Mouse (Mus musculus) embryonic facial prominence, embryonic 10.5 days (tissue): ENCODE data around the gene Cops8. TPM values are rescaled to one million over a fixed set of nuclear protein-coding genes. Genes with fewer than 3 reads are reported as not detected.
A peak's percentile ranks its signal among the peaks of the same experiment; 100 is the strongest.

Experiments
- DNase-seq: peaks from one replicate; pipeline ENCODE4 v3.0.0-alpha.2; 2017; ENCODE audit warnings: low spot score
- H3K27ac ChIP-seq: fragments of 300-500 bp; sonication (generic); replicated peaks from 2 replicates; pipeline ENCODE4 v1.5.1; 2016; ENCODE audit warnings: mild to moderate bottlenecking
- H3K27me3 ChIP-seq: fragments of 300-500 bp; sonication (generic); replicated peaks from 2 replicates; pipeline ENCODE4 v1.6.1; 2016; ENCODE audit warnings: low read depth, mild to moderate bottlenecking; ENCODE audit not compliant: poor library complexity, severe bottlenecking
- H3K36me3 ChIP-seq: fragments of 300-500 bp; sonication (generic); replicated peaks from 2 replicates; pipeline ENCODE4 v1.6.1; 2016; ENCODE audit warnings: mild to moderate bottlenecking, moderate library complexity
- H3K4me1 ChIP-seq: fragments of 300-500 bp; sonication (generic); 2 replicates; pipeline ENCODE4 v1.6.1; 2016
- H3K4me3 ChIP-seq: fragments of 300-500 bp; sonication (generic); 2 replicates; pipeline ENCODE4 v1.5.1; 2016; ENCODE audit warnings: mild to moderate bottlenecking, moderate library complexity
- H3K9me3 ChIP-seq: fragments of 300-500 bp; sonication (generic); 2 replicates; pipeline ENCODE4 v1.6.1; 2016; ENCODE audit warnings: mild to moderate bottlenecking
- WGBS: fragments of 180-500 bp; shearing (Covaris S2); methylation state at CpG from one replicate; pipeline ENCODE4 v1.1.7; 2016; 5-methylcytosine and 5-hydroxymethylcytosine counted together
- polyA plus RNA-seq: library from polyadenylated mRNA; unstranded; fragments of >200 nt; fragmentation: Nextera tagmentation; extraction: Ambion mirVana; gene quantifications from 2 replicates; pipeline ENCODE4 v1.2.1, GENCODE M21; 2016

The Cops8 gene
- polyA plus RNA-seq, 1 experiment from 2014 or later = 193 TPM

DNA sequence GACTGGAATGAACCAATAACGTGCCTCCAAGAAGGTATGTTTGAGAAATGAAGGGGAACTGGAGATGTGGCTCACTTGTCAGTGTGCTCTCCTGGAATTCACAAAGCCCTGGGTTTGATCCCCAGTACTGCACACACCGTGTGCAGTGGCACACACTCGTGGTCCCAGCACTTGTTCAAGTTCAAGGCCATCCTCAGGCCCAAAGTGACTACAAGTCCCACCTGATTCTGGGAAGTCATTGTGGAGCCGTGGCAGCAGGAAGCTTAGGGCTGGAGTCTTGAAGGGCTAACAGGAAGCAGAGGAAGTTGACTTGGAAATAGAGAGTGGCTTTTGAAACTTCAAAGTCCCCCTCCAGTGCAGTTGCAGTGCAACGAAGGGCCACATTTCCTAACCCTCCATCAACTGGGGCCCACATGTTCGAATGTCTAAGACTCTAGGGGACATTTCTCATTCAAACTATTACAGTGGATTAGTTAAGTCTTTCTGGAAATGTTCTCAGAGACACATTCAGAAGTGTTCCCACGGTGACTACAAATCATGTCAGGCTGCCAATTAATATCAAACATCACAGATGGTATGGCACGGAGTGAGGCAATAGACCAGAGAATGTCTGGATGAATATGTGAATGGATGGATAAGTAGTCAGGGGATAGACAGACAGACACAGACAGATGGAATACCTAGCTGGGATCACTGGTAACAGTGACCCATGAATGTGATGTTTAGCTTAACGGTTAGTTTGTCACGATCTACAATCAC, 54.7 kb downstream of the Cops8 start:
- no peaks in the 10 kb centered on the region for H3K27me3 ChIP-seq
- no peaks in the 10 kb centered on the region for H3K4me1 ChIP-seq
- H3K36me3 ChIP-seq = no peaks in the 10 kb centered on the region
- 85% methylated on average over 10 of the region's 10 CpGs for WGBS
- no peaks in the 10 kb centered on the region for H3K9me3 ChIP-seq
- H3K27ac ChIP-seq = no peak overlapping the region
- H3K4me3 ChIP-seq = no peak overlapping the region
- DNase-seq = no peak

DNA sequence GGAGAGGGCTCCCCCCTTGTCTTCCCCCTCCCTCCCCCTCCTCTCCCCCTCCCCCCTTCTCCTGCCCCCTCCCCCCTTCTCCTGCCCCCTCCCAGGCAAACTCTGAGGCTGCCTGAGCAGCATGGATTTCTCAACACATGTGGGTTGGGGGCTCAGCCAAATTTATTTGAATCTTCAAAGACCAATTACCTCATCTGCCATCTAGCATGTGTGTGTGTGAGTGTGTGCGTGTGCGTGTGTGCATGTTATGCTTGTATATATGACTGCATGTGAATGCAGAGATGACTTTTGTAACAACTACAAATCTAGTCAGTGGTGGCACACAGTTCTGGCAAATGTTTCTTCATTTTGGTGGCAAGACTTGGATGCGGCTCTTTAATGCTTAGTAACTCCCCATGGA, 55.8 kb downstream of the Cops8 start:
- 93% methylated on average over 3 of the region's 3 CpGs for WGBS

DNA sequence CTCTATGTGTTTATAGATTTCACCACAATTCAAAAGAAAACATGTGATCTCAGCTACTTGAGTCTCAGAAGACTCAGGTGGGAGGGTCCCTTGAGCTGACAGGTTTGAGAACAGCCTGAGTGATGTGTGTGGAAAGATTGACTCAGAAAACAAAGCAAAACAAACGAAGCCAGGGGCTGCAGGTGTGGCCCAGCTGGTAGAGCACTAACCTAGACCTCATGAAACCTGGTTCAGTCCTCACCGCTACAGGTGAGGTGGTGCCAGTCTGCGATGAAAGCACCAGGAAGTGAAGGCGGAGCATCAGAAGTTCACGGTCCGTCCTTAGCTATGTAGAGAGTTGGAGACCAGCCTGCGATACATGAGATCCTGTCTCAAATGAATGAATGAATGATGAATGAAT, 57.4 kb downstream of the Cops8 start:
- H3K9me3 ChIP-seq = no peaks in the 10 kb centered on the region
- no peak overlapping the region for H3K4me3 ChIP-seq
- 91% methylated on average over 7 of the region's 7 CpGs for WGBS
- no peak overlapping the region for H3K27ac ChIP-seq
- H3K36me3 ChIP-seq = no peaks in the 10 kb centered on the region
- no peaks in the 10 kb centered on the region for H3K4me1 ChIP-seq
- H3K27me3 ChIP-seq = no peaks in the 10 kb centered on the region
- no peak for DNase-seq

More for the DNA sequence above, 55.8 kb downstream of the Cops8 start:
- Histone ChIP-seq H3K27me3 (no peaks in the 10 kb centered on the region), H3K9me3 (no peaks in the 10 kb centered on the region), H3K4me3 (no peak overlapping the region), H3K27ac (no peak overlapping the region), H3K36me3 (no peaks in the 10 kb centered on the region), H3K4me1 (no peaks in the 10 kb centered on the region)
- no peak for DNase-seq

DNA sequence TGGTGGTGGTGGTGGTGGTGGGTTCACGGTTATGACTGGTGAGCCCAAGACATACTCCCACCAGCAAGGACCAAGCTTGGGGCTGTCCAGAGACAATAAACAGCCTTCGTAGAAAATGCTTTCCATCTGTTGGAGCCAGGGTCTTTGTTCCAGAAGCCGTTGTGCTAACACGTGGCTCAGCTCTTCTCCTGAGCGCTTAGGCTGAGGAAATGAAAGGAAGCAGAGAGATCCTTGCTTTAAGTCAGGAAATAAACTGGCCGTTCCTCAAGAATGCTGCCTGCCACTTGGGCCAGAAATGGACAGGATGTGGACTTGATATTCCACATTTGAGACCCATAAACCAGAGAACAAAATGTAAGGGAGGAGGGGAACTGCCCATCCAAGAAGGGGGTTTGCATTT, 59.7 kb downstream of the Cops8 start:
- no peaks in the 10 kb centered on the region for H3K9me3 ChIP-seq
- H3K4me1 ChIP-seq = no peaks in the 10 kb centered on the region
- no peaks in the 10 kb centered on the region for H3K36me3 ChIP-seq
- no peak for DNase-seq
- H3K27ac ChIP-seq = peak overlapping the region; percentile 15; the same call in 1 of the 2 replicates
- WGBS = 63% methylated on average over 6 of the region's 6 CpGs
- no peak overlapping the region for H3K4me3 ChIP-seq
- H3K27me3 ChIP-seq = no peaks in the 10 kb centered on the region

Other genes starting within 250 kb of the Cops8 start
- 3.5 and 6.6 TPM in 2 replicates for gene Col6a3, start 241.0 kb downstream of the Cops8 start, polyA plus RNA-seq